Mouse (Mus musculus) heart, postnatal 4 days (tissue): ENCODE results near the gene Gm4969. TPM values are rescaled to one million over a fixed set of nuclear protein-coding genes. Genes with fewer than 3 reads are reported as not detected.
"Not testable (repeated sequence)": the region's sequence is repeated elsewhere in the genome, so short reads cannot be mapped to it uniquely, and the experiment has no call there.

ENCODE experiments used
- DNase-seq: peaks from one replicate; pipeline ENCODE4 v3.0.0; 2021
- total RNA-seq, 2 experiments: library from RNA; stranded (reverse); gene quantifications; 2 replicates each; pipeline ENCODE4 v1.2.3; 2021

Gene Gm4969
- total RNA-seq, 2 experiments from 2014 or later: 0.33 to 0.56 TPM

DNA sequence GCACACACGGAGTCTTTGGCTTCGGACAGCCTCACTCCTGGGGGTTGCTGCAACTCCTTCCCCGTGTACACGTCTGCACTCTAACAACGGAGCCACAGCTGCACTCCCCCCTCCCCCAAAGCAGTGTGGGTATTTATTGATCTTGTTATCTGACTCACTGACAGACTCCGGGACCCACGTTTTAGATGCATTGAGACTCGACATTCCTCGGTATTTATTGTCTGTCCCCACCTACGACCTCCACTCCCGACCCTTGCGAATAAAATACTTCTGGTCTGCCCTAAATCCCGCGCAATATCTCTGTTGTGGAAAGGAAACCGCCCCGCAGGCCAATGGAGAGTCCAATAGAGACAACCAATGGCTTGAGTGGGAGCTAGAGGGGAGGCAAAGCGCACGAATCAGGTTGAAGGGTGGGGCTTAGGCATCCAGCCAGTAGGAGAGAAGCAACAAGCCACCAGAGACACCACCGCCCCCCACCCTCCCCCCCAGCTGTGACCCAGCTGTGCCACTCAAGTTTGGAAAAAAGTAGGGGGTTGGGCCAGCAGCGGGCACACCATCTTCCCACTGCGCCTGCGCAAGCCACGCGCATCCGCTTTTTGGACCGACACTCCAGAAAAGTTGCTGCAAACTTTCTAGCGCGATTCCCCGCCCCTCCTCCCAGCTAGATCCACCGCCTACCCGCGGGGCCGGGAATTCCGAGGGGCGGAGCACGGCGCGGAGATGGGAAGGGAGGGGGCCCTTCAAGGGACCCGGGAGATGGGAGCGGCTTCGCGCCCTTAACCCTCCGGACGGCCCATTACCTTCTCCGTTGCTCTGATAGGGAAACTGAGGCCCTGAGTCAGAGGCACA, 24.4 kb downstream of the Gm4969 start:
- peak; percentile 98 for DNase-seq

GRCm38 (mm10) chr7:19093174-19093521, 25.0 kb downstream of the Gm4969 start:
- DNase-seq: peak; percentile 94

GRCm38 (mm10) chr7:19092381-19093173, 25.6 kb downstream of the Gm4969 start:
- peak; percentile 69 for DNase-seq

DNA sequence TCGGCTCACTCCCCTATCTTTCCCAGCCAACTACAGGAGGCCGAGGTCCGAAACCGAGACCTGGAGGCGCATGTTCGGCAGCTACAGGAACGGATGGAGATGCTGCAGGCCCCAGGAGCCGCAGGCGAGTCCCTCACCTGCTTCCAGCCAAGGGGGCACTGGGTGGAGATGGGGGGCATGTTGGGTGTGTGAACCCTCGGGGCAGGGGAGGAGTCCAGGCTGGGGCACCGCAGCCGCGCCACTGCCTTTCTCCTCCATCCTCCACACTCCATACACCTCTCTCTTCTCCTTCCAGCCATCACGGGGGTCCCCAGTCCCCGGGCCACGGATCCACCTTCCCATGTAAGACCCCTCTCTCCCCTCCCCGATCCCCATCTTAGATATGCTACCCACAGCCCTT, 26.3 kb downstream of the Gm4969 start:
- no peak for DNase-seq

DNA sequence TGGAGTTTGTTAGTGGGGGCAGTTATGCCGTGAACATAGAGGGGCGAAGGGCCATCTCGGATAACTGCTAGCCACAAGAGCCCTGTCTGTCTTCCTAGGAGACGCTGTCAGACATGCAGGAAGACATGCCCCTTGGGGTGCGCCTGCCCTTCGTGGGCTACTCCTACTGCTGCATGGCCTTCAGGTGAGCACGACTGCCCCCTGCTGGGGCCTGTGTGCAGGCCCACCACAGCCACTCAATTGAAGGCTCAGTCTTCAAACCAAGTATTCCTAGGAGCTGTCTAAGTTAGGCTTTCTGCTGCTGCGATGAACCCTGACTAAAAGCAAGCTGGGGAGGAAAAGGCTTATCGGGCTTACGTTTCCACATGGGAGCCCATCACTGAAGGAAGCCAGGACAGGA, 29.4 kb downstream of the Gm4969 start:
- peak; percentile 82 for DNase-seq

- no peak for DNase-seq
Measured at GRCm38 (mm10) chr7:19086760-19087159, 31.4 kb downstream of the Gm4969 start.

DNA sequence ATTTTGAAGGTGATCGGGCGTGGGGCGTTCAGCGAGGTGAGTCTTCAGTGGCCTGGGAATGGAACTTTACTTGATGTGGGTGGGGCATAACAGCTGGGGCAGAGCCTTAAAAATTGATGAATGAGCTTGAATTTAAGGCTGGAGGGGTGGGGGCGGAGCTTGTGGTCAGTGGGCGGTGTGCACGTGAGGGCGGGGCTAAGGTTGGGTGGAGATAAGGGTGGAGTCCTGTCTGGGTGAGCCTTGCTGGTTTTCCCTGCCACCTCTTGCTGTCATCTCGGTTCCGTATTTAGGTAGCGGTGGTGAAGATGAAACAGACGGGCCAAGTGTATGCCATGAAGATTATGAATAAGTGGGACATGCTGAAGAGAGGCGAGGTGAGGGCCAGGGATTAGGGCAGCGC, 32.1 kb downstream of the Gm4969 start:
- DNase-seq: peak; percentile 60

DNA sequence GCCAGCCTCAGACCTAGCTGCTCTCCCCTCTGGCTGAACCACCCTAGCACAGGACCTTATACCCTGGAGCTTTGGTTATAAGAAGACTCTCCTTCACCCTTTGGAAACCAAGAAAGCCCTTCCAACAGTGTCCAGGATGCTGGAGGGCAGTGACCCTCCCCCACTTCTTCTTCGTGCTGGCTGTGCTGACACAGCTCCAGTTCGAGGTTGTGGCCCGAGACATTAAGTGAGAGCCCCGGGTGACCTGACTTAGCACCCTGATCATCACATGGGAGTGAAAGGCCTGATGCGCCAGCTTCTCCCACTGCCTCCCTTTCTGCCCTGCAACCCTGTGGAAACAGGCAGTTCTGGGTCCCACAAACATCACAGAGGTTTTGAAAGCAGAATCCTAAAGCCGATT, 32.7 kb downstream of the Gm4969 start:
- no peak for DNase-seq

GRCm38 (mm10) chr7:19084921-19085473, 33.2 kb downstream of the Gm4969 start:
- no peak for DNase-seq

DNA sequence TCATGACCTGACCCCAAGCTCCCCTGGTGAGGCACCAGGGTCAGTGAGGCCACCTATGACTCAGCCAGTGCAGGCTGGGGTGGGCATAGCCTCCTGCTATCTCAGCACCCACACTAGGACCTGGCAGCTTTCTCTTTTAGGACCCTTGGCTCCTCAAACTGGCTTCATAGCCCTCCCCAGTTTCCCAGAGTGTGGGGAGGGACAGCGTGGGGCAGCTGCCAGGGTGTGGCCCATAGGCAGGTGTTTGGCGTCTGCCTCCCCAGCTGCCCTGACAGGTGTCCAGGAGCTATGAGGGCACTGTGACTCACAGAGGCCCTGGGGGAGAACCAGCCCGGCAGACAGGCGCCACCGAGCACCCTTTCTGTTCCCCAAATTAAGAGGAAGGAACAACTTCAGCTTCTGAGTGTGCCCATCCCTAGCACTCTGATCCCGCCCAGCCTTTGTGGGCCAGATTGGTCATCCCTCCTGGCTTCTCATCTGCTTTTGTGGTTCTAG, 33.8 kb downstream of the Gm4969 start:
- DNase-seq: peak; percentile 37

GRCm38 (mm10) chr7:19083701-19084100, 34.5 kb downstream of the Gm4969 start, which contains the start of gene Dmpk:
Dmpk (plus strand) TSS chr7:19083849.
- DNase-seq: peak; percentile 61

DNA sequence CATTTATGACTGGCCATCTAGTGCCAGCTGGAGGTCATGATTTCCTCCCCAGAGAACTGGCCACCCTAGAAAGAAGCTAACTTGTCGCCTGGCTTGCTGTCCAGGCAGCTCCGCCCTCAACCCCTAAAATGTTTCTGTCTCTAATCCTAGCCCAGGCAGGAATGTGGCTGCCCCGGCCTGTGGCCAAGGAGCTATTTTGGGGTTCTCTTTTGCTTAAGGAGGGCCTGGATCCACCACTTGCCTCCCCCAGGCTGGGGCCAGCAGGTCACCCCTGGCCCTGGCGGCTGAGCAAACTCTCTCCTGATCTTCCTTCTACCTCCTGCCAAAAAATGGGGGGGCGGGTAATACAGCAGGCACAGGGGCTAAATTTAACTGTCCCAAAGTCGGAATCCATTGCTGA, 35.1 kb downstream of the Gm4969 start:
- peak; percentile 79 for DNase-seq

DNA sequence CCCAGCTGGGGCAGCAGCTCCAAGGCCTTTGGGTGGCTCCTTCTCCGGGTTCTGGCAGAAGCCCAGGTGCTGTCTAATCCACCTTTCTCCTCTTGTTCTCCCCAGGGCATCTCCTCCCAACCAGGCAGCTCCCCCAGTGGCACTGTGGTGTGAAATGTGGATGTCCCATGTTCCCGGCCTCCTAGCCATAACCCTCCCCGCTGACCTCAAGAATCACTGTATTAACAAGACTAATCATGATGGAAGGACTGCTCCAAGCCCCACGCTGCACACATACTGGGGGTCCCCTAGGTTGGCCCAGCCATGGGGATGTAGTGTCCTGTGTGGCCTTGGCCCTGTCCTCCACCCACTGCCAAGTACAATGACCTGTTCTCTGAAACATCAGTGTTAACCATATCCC, 36.0 kb downstream of the Gm4969 start:
- DNase-seq: no peak

- DNase-seq: no peak
Measured at GRCm38 (mm10) chr7:19080451-19080950, 37.7 kb downstream of the Gm4969 start.

DNA sequence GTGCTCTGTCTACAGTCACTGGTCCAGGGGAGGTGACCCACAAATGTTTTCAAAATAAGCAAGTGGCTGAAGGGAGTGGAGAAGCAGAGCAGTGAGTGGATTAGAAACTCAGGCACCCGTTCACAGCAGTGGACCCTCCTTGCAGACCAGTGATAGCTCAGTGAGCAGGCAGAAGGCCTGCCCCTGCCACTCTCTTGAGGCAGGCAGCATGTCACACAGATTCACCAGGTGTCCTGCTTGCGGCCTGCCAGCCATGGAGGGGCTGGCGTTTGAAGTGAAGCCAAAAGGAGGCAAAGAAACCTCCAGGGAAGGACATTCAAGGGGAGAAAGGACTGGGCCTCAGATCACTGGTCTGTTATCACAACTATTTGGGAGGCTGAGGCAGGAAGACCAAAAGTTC, 39.4 kb downstream of the Gm4969 start:
- DNase-seq: peak; percentile 4

GRCm38 (mm10) chr7:19077761-19078160, 40.4 kb downstream of the Gm4969 start:
- DNase-seq: peak; percentile 21

DNA sequence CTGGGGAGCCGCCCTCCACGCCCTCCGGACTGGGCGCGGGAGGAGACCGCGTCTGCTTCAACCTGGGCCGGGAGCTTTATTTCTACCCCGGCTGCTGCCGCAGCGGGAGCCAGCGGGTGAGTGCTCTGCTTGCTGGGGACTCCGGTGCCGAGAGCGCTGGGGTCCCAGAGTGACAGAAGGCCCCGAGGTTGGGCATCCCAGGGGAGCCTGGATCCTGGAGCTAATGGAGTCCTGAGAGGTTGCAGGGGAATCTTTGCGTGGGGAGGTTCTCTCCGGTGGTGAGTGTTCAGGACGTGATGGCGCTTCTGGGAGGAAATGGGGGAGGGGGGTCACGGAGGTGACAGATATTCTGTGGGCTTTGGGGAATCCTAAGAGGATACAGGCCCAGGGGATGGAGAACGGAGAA, 41.6 kb downstream of the Gm4969 start:
- DNase-seq: peak; percentile 46

- DNase-seq: peak; percentile 97
Measured at GRCm38 (mm10) chr7:19075723-19076585, 42.2 kb downstream of the Gm4969 start, which contains the start of gene Dmwd. Dmwd (plus strand) TSS chr7:19076227.

DNA sequence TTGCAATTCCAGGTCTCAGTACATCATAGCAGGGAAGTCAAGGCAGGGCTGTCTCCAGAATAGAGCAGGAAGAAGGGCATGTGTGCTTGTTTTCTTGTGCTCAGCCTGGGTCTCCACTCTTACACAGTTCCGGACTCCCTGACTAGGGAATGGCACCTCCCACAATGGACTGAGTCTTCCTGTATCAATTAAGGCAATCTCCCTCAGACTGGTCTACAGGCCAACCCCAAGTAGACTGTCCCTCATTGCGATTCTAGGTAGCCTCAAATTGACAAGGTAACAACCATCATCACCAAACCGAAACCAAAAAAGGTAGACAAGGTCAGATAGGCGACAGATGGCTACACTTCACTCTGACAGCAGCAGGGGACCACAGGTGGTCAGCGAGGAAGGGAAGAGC, 42.9 kb downstream of the Gm4969 start:
- DNase-seq: no peak

DNA sequence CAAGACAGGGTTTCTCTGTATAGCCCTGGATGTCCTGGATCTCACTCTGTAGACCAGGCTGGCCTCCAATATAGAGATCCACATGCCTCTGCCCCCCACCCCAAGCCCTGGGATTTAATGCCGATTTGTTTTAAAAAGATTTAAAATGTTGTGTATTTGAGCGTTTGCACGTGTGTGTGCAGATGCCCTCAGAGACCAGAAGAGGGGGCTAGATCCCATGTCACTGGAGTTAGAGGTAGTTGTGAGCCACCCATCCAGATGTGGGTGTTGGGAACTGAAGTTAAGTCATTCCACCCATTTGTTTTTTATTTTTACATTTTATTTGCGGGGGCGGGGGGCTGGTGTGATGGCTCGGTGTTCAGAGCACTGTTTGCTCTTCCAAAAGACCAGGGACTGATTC, 43.7 kb downstream of the Gm4969 start:
- DNase-seq: no peak

GRCm38 (mm10) chr7:19073504-19073903, 44.7 kb downstream of the Gm4969 start:
- DNase-seq: peak; percentile 65

DNA sequence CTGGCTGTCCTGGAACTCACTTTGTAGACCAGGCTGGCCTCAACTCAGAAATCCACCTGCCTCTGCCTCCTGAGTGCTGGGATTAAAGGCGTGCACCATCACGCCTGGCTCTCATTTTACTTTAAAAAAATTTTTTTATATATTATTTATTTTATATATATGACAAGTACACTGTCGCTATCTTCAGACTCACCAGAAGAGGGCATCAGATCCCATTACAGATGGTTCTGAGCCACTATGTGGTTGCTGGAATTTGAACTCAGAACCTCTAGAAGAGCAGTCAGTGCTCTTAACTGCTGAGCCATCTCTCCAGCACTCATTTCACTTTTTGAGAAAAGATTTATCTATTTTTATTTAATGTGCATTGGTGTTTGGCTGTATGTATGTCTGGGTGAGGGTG, 47.1 kb downstream of the Gm4969 start:
- DNase-seq: not testable (repeated sequence)
